Mouse (Mus musculus) myocyte (in vitro differentiated cells): Measurements from ENCODE around the gene Islr. TPM values are rescaled to one million over a fixed set of nuclear protein-coding genes. Genes with fewer than 3 reads are reported as not detected.
A peak's percentile ranks its signal among the peaks of the same experiment; 100 is the strongest.

Experiments
- H3K27me3 ChIP-seq: one replicate; pipeline ENCODE4 v1.6.1; 2011; ENCODE audit not compliant: control insufficient read depth, insufficient read depth, insufficient read length
- H3K36me3 ChIP-seq: one replicate; pipeline ENCODE4 v1.6.1; 2011; ENCODE audit not compliant: control insufficient read depth, insufficient read depth
- H3K4me2 ChIP-seq: one replicate; pipeline ENCODE4 v1.6.1; 2011; ENCODE audit warnings: low read depth, control low read depth
- H3K4me3 ChIP-seq: one replicate; pipeline ENCODE4 v1.5.1; 2011; ENCODE audit warnings: mild to moderate bottlenecking, control low read depth, moderate library complexity
- H3K79me2 ChIP-seq: one replicate; pipeline ENCODE4 v1.6.1; 2011; ENCODE audit not compliant: control insufficient read depth, insufficient read depth
- H3ac ChIP-seq: one replicate; pipeline ENCODE4 v1.6.1; 2011; ENCODE audit not compliant: control insufficient read depth, insufficient read length
- CEBPB ChIP-seq: IDR thresholded peaks from 2 replicates; pipeline ENCODE4 v1.6.1; 2011; ENCODE audit warnings: mild to moderate bottlenecking, moderate library complexity; ENCODE audit not compliant: poor library complexity, insufficient read depth, severe bottlenecking
- E2F4 ChIP-seq: IDR thresholded peaks from one replicate; pipeline ENCODE4 v1.6.1; 2011; ENCODE audit warnings: mild to moderate bottlenecking, control low read depth, moderate library complexity; ENCODE audit not compliant: insufficient read depth
- MAX ChIP-seq: IDR thresholded peaks from one replicate; pipeline ENCODE4 v1.6.1; 2011; ENCODE audit warnings: low read depth, mild to moderate bottlenecking, control low read depth
- MYOD1 ChIP-seq, 3 experiments: IDR thresholded peaks; one replicate each; pipeline ENCODE4 v1.6.1; 2011; ENCODE audit warnings: control low read depth in 2 of 3, low read depth in 2 of 3, mild to moderate bottlenecking in 2 of 3, moderate library complexity in 1 of 3; ENCODE audit not compliant: insufficient read length in 2 of 3, control insufficient read depth in 1 of 3
- MYOG ChIP-seq, 3 experiments: IDR thresholded peaks; one replicate each; pipeline ENCODE4 v1.6.1; 2011; ENCODE audit warnings: control low read depth in 2 of 3, low read depth in 2 of 3, mild to moderate bottlenecking in 2 of 3; ENCODE audit not compliant: insufficient read length in 2 of 3, control insufficient read depth in 1 of 3, insufficient read depth in 1 of 3
- POLR2A ChIP-seq: IDR thresholded peaks from one replicate; pipeline ENCODE4 v1.6.1; 2011; ENCODE audit warnings: low read depth, mild to moderate bottlenecking, control low read depth, moderate library complexity; ENCODE audit not compliant: insufficient read length
- POLR2AphosphoS2 ChIP-seq: IDR thresholded peaks from one replicate; pipeline ENCODE4 v1.6.1; 2011; ENCODE audit warnings: low read depth, control low read depth; ENCODE audit not compliant: insufficient read length
- REST ChIP-seq: IDR thresholded peaks from one replicate; pipeline ENCODE4 v1.6.1; 2011; ENCODE audit warnings: mild to moderate bottlenecking, control low read depth, moderate library complexity; ENCODE audit not compliant: insufficient read depth, insufficient read length
- SRF ChIP-seq: IDR thresholded peaks from one replicate; pipeline ENCODE4 v1.6.1; 2011; ENCODE audit warnings: low read depth; ENCODE audit not compliant: control insufficient read depth, insufficient read length
- TCF12 ChIP-seq: IDR thresholded peaks from one replicate; pipeline ENCODE4 v1.6.1; 2011; ENCODE audit warnings: mild to moderate bottlenecking, control low read depth; ENCODE audit not compliant: poor library complexity, insufficient read depth, severe bottlenecking
- TCF3 ChIP-seq: IDR thresholded peaks from one replicate; pipeline ENCODE4 v1.6.1; 2011; ENCODE audit warnings: low read depth, control low read depth; ENCODE audit not compliant: insufficient read length
- USF1 ChIP-seq: IDR thresholded peaks from one replicate; pipeline ENCODE4 v1.6.1; 2011; ENCODE audit warnings: low read depth, mild to moderate bottlenecking, control low read depth, moderate library complexity
- polyA plus RNA-seq: library from polyadenylated mRNA; unstranded; fragments of >200 nt; fragmentation: generic; extraction: Trizol; gene quantifications from one replicate; pipeline ENCODE4 v1.2.1, GENCODE M21; 2012; ENCODE audit warnings: missing spikeins

Gene Islr
- polyA plus RNA-seq, 1 experiment = 30.3 TPM

DNA sequence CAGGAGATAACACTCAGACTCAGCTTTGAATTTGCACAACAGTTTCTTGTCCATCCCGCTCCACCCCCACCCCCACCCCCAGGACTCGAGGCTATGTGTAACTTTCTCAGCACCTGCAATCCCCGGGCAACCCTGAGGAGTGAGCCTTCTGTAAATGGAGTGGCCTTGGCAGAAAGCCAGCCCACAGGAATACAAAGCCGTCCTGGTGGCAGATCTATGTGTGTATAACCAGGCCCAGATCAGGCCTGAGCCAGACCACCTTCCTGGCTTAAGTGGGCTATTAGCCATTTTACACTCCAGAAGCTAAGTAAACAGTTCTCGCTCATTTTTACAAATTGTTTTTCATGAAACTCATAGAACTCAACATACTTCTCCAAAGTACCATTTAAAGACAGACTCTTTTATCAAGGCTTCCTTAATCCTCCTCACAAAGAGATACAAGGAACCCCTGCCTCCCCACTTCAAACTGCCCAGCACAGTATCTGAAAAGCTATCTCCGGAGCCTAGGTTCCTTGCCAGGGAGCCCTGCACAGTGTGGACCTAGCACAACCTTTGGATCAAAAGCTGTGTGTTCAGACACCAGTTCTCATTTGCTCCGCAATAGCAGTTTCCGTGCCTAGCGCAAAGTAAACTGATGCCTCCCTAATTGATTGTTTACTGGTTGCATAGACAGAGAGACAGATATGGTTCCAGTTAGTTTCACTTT lies 37.8 kb upstream of the Islr start:
- no peak overlapping the region for H3ac ChIP-seq
- no peak overlapping the region for H3K4me3 ChIP-seq
- no peaks in the 10 kb centered on the region for H3K36me3 ChIP-seq
- H3K27me3 ChIP-seq = no peaks in the 10 kb centered on the region
- TF ChIP-seq POLR2A (no peak), SRF (no peak), USF1 (no peak), TCF3 (no peak), CEBPB (no peak), POLR2AphosphoS2 (no peak), REST (no peak), MYOD1 (IDR thresholded peaks at IDR 0.05; ENCODE audit: control insufficient read depth in 1 of 3, insufficient read length in 2 of 3, low read depth in 2 of 3) (no peak), TCF12 (no peak), MAX (no peak), MYOG (IDR thresholded peaks at IDR 0.05; ENCODE audit: control insufficient read depth in 1 of 3, insufficient read depth in 1 of 3, insufficient read length in 2 of 3, low read depth in 2 of 3) (no peak)
- H3K4me2 ChIP-seq = peak overlapping the region; percentile 42
- peaks cover 66% of the 10 kb centered on the region for H3K79me2 ChIP-seq

- Histone ChIP-seq H3K4me3 (no peak overlapping the region), H3K36me3 (peaks cover 10% of the 10 kb centered on the region), H3K79me2 (peaks cover 10% of the 10 kb centered on the region), H3K27me3 (no peaks in the 10 kb centered on the region), H3ac (no peak overlapping the region), H3K4me2 (no peak overlapping the region)
- TF ChIP-seq USF1 (no peak), TCF12 (no peak), CEBPB (no peak), SRF (no peak), MYOD1 (IDR thresholded peaks at IDR 0.05; ENCODE audit: control insufficient read depth in 1 of 3, insufficient read length in 2 of 3, low read depth in 2 of 3) (no peak), MAX (no peak), MYOG (IDR thresholded peaks at IDR 0.05; ENCODE audit: control insufficient read depth in 1 of 3, insufficient read depth in 1 of 3, insufficient read length in 2 of 3, low read depth in 2 of 3) (no peak), POLR2AphosphoS2 (no peak), POLR2A (no peak), E2F4 (no peak), TCF3 (no peak), REST (no peak)
Observed at GRCm38 (mm10) chr9:58234502-58235015, 30.5 kb upstream of the Islr start.

DNA sequence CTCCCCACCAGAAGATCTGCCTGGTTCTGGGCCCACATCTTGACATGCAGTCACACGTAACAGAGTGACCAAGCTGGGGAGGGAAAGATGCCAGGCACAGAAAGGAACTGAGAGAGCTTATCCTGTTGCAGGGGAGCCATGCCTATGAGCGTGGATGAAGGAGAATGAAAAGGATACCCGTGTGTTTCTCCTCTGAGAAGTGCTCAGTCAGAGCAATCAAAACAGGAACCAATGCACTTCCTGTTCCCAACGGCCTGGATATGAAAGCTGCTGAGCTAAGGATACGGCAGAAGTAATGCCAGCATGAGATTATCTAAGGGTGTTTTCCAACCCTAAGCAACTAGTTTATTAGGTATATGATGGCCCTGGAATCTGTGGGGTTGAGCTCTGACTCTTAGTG lies 28.3 kb upstream of the Islr start:
- TF ChIP-seq E2F4 (no peak), SRF (no peak)
- Histone ChIP-seq H3K27me3 (no peaks in the 10 kb centered on the region), H3ac (no peak overlapping the region), H3K4me2 (no peak overlapping the region), H3K79me2 (no peaks in the 10 kb centered on the region), H3K4me3 (no peak overlapping the region), H3K36me3 (peaks cover 19% of the 10 kb centered on the region)

DNA sequence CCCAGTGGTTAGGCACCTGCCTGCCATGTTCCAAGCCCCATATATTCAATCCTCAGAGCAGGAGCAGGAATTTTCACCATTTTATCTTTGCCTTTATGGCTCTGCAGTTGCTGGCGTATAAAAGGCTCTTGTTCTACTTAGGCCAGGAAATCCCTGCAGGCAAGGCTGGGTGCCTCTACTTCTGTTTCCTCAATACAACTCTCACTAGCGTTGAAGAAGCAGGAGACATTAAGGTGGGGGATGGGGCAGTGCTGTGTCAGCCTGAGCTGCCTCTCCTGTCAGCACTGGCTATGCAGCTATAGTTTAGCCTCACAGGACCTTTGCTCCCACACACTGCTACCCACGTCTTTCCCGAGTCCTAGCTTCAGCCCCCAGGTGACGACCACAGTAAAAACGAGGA lies 27.6 kb upstream of the Islr start:
- Histone ChIP-seq H3K36me3 (peaks cover 19% of the 10 kb centered on the region), H3K4me2 (no peak overlapping the region), H3K4me3 (no peak overlapping the region), H3K79me2 (no peaks in the 10 kb centered on the region), H3K27me3 (no peaks in the 10 kb centered on the region), H3ac (no peak overlapping the region)
- no peak for TF ChIP-seq TCF3
- TF ChIP-seq SRF = no peak
- no peak for TF ChIP-seq REST
- TF ChIP-seq TCF12 = no peak
- no peak for TF ChIP-seq E2F4
- no peak for TF ChIP-seq CEBPB
- TF ChIP-seq MAX = no peak
- no peak for TF ChIP-seq USF1
- TF ChIP-seq POLR2AphosphoS2 = no peak
- no peak for TF ChIP-seq POLR2A
